21 mouse cellular contexts compared by ENCODE assay signal in the genomic region with DNA sequence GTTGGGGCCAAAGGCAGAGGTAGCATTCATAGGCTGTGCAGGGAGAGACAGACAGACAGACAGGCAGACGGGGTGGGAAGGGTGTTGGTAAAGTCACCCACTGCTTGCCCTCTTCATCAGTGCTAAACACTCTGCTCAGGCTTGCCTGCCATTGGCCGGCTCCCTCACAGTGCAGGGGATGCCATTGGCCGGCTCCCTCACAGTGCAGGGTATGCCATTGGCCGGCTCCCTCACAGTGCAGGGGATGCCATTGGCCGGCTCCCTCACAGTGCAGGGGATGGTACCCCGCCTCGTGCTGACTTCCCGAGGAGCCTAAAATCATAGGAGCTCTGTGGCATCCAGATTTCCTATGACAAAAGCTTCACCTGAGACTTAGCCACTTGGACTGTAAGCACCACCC. TPM values are rescaled to one million over a fixed set of nuclear protein-coding genes. Genes with fewer than 3 reads are reported as not detected.
A peak's percentile ranks its signal among the peaks of the same experiment; 100 is the strongest.
DNase-seq lines count a peak whose midpoint lies in the region; ATAC-seq and TF ChIP-seq lines count a peak whose summit lies in the region.
"Had no signal": no experiment of that assay in that cellular context is flagged by ENCODE, and none has a peak within 500 bp of the region (broad histone marks: within the 10 kb centered on the region; RNA-seq: fewer than 3 reads in every experiment).

No protein-coding gene starts in this region.

- H3K4me1 ChIP-seq in kidney, embryonic 16.5 days (ENCODE audit: insufficient read depth, low read length): no peaks in the 10 kb centered on the region
- no peaks in the 10 kb centered on the region; the same call in 1 of the 2 replicates for H3K4me1 ChIP-seq in kidney, adult 2 months (ENCODE audit: control insufficient read depth, insufficient read depth, low read length)
- no peaks in the 10 kb centered on the region for H3K4me1 ChIP-seq in neural tube, embryonic 13.5 days (replicated peaks)
- H3K4me1 ChIP-seq in neural tube, embryonic 15.5 days: no peaks in the 10 kb centered on the region
- H3K4me1 ChIP-seq in hindbrain, embryonic 12.5 days: no peaks in the 10 kb centered on the region
- H3K4me1 ChIP-seq: embryonic facial prominence, embryonic 13.5 days had no signal

- no peak overlapping the region for H3K9ac ChIP-seq in kidney, embryonic 16.5 days (replicated peaks; ENCODE audit: low read length)
- H3K9ac ChIP-seq in neural tube, embryonic 13.5 days: no peak overlapping the region
- no peak overlapping the region for H3K9ac ChIP-seq in neural tube, embryonic 15.5 days (replicated peaks)
- no peak overlapping the region for H3K9ac ChIP-seq in hindbrain, embryonic 12.5 days
- H3K9ac ChIP-seq: embryonic facial prominence, embryonic 13.5 days had no signal

- WGBS in kidney, embryonic 16.5 days: 51% methylated on average over 8 of the region's 8 CpGs
- 38% methylated on average over 8 of the region's 8 CpGs for WGBS in kidney, adult 2 months
- 46% methylated on average over 8 of the region's 8 CpGs for WGBS in neural tube, embryonic 13.5 days
- WGBS in neural tube, embryonic 15.5 days: 44% methylated on average over 8 of the region's 8 CpGs
- WGBS in hindbrain, embryonic 12.5 days: 39% methylated on average over 8 of the region's 8 CpGs

- H3K4me3 ChIP-seq in kidney, embryonic 16.5 days (ENCODE audit: low read length): no peak overlapping the region
- no peak overlapping the region for H3K4me3 ChIP-seq in kidney, adult 2 months (ENCODE audit: insufficient read depth, low read depth, low read length)
- no peak overlapping the region for H3K4me3 ChIP-seq in neural tube, embryonic 13.5 days
- no peak overlapping the region for H3K4me3 ChIP-seq in neural tube, embryonic 15.5 days (replicated peaks)
- no peak overlapping the region for H3K4me3 ChIP-seq in hindbrain, embryonic 12.5 days
- H3K4me3 ChIP-seq: embryonic facial prominence, embryonic 13.5 days; layer of hippocampus, adult 2 months had no signal

- H3K27me3 ChIP-seq in kidney, embryonic 16.5 days (ENCODE audit: insufficient read depth, low read length): no peaks in the 10 kb centered on the region
- no peaks in the 10 kb centered on the region for H3K27me3 ChIP-seq in kidney, adult 2 months (replicated peaks; ENCODE audit: control insufficient read depth, insufficient read depth, low read length)
- no peaks in the 10 kb centered on the region for H3K27me3 ChIP-seq in neural tube, embryonic 13.5 days
- H3K27me3 ChIP-seq in neural tube, embryonic 15.5 days (replicated peaks): no peaks in the 10 kb centered on the region
- no peaks in the 10 kb centered on the region for H3K27me3 ChIP-seq in hindbrain, embryonic 12.5 days
- H3K27me3 ChIP-seq: embryonic facial prominence, embryonic 13.5 days had no signal

- no peak for DNase-seq in kidney, adult 2 months
- no peak for DNase-seq in adrenal gland, postnatal 36 days
- no peak for DNase-seq in gastrocnemius, postnatal 25 days
- DNase-seq: cerebellum, adult 11 months; cerebellum, postnatal 36 days; gastrocnemius, postnatal 10 days; heart, postnatal 36 days; kidney, adult 11 months; liver; right cerebral cortex, postnatal 25 days had no signal

- no peak for TF ChIP-seq POLR2A in kidney, adult 2 months (IDR thresholded peaks at IDR 0.05; ENCODE audit: low read depth, low read length)

- ATAC-seq in kidney, embryonic 16.5 days (ENCODE audit: low FRiP score, low TSS enrichment): 0 out of 2 replicates have a peak, but pooled peaks have one; percentile 49
- ATAC-seq in neural tube, embryonic 13.5 days (ENCODE audit: low read depth): peak; percentile 37; the same call in 1 of the 2 replicates
- ATAC-seq in neural tube, embryonic 15.5 days (ENCODE audit: low FRiP score): no peak
- ATAC-seq in hindbrain, embryonic 12.5 days (ENCODE audit: low FRiP score): 0 out of 2 replicates have a peak, but pooled peaks have one; percentile 55

- H3K4me2 ChIP-seq in kidney, embryonic 16.5 days (replicated peaks; ENCODE audit: low read depth, low read length): no peak overlapping the region
- H3K4me2 ChIP-seq in neural tube, embryonic 13.5 days: no peak overlapping the region
- no peak overlapping the region for H3K4me2 ChIP-seq in neural tube, embryonic 15.5 days
- no peak overlapping the region for H3K4me2 ChIP-seq in hindbrain, embryonic 12.5 days (replicated peaks)
- H3K4me2 ChIP-seq: embryonic facial prominence, embryonic 13.5 days; heart, embryonic 11.5 days had no signal

- no peak for TF ChIP-seq CTCF in kidney, adult 2 months (conservative IDR thresholded peaks at IDR 0.05; ENCODE audit: insufficient read depth, insufficient read length, low read depth, low read length)

- H3K27ac ChIP-seq in kidney, embryonic 16.5 days (ENCODE audit: low read length): no peak overlapping the region
- no peak overlapping the region for H3K27ac ChIP-seq in kidney, adult 2 months (ENCODE audit: insufficient read depth, low read depth, low read length)
- no peak overlapping the region for H3K27ac ChIP-seq in neural tube, embryonic 13.5 days (replicated peaks)
- no peak overlapping the region for H3K27ac ChIP-seq in neural tube, embryonic 15.5 days (replicated peaks)
- H3K27ac ChIP-seq in hindbrain, embryonic 12.5 days: no peak overlapping the region
- H3K27ac ChIP-seq: embryonic facial prominence, embryonic 13.5 days; layer of hippocampus, adult 2 months had no signal

- no peaks in the 10 kb centered on the region for H3K9me3 ChIP-seq in kidney, embryonic 16.5 days (ENCODE audit: low read length)
- H3K9me3 ChIP-seq in neural tube, embryonic 13.5 days: no peaks in the 10 kb centered on the region
- H3K9me3 ChIP-seq in neural tube, embryonic 15.5 days (replicated peaks): no peaks in the 10 kb centered on the region
- H3K9me3 ChIP-seq in hindbrain, embryonic 12.5 days (replicated peaks): no peaks in the 10 kb centered on the region
- H3K9me3 ChIP-seq: embryonic facial prominence, embryonic 13.5 days; G1E had no signal

- no peaks in the 10 kb centered on the region for H3K36me3 ChIP-seq in kidney, embryonic 16.5 days (ENCODE audit: insufficient read depth, low read length)
- no peaks in the 10 kb centered on the region for H3K36me3 ChIP-seq in kidney, adult 2 months (ENCODE audit: control insufficient read depth, insufficient read depth, low read length)
- H3K36me3 ChIP-seq in neural tube, embryonic 13.5 days: peaks cover 94% of the 10 kb centered on the region
- peaks cover 75% of the 10 kb centered on the region for H3K36me3 ChIP-seq in neural tube, embryonic 15.5 days
- peaks cover 84% of the 10 kb centered on the region for H3K36me3 ChIP-seq in hindbrain, embryonic 12.5 days
- H3K36me3 ChIP-seq: embryonic facial prominence, embryonic 13.5 days; G1E had no signal

RNA-seq across cellular contexts. Expression of gene Cntn2, which starts 59.1 kb away (rescaled TPM):
- 0.25 and 0.58 TPM in 2 replicates for polyA plus RNA-seq in kidney, embryonic 16.5 days (2015; fragmentation: Nextera tagmentation; extraction: Ambion mirVana)
- 0.03 and 0.11 TPM in 2 replicates for polyA plus RNA-seq in kidney, adult 2 months (2012; rRNA removed)
- 84.9 and 102 TPM in 2 replicates for polyA plus RNA-seq in neural tube, embryonic 13.5 days (2015; fragmentation: Nextera tagmentation; extraction: Ambion mirVana)
- 17.7 and 22.1 TPM in 2 replicates for polyA plus RNA-seq in neural tube, embryonic 15.5 days (2015; fragmentation: Nextera tagmentation; extraction: Ambion mirVana)
- polyA plus RNA-seq in hindbrain, embryonic 12.5 days (2016; fragmentation: Nextera tagmentation; extraction: Ambion mirVana): 83.8 and 88.4 TPM in 2 replicates
- total RNA-seq in adrenal gland, postnatal 36 days (2021): not detected
- under 1 TPM; 0.05 to 0.35 TPM for total RNA-seq in gastrocnemius, postnatal 25 days (2021)
- total RNA-seq: adrenal gland, adult 18-20 months; megakaryocyte, adult 5-6 weeks had no signal
- polyA plus RNA-seq: G1E; testis, adult 2 months had no signal

Comparison
In these comparisons a context has a peak if more than half of its experiments do, and no peak if none do; other contexts are left out.
1. RNA of gene Cntn2, which starts 59.1 kb away (polyA plus RNA-seq): 84.9 to 102 TPM in neural tube, embryonic 13.5 days, 83.8 to 88.4 TPM in hindbrain, embryonic 12.5 days and 17.7 to 22.1 TPM in neural tube, embryonic 15.5 days; 0.25 to 0.58 TPM in kidney, embryonic 16.5 days and 0.03 to 0.11 TPM in kidney, adult 2 months; every median in the first group is over 10 times any median in the second.